Mouse (Mus musculus) ES-Bruce4 (cell line): ENCODE measurements at regions not wholly inside any gene's neighbourhood (a gene's known extent, or its start where the extent isn't known, plus 50 kb on each side); places are given as distances from the start of the nearest gene placed in this dataset.

Source experiments
- H3K27ac ChIP-seq: 2 replicates; pipeline ENCODE4 v1.5.1; 2012; ENCODE audit warnings: low read length, inconsistent platforms; ENCODE audit not compliant: insufficient read depth
- H3K27me3 ChIP-seq: 2 replicates; pipeline ENCODE4 v1.6.1; 2012; ENCODE audit warnings: mild to moderate bottlenecking, low read length, inconsistent platforms; ENCODE audit not compliant: control insufficient read depth, poor library complexity, insufficient read depth, severe bottlenecking
- H3K36me3 ChIP-seq: 2 replicates; pipeline ENCODE4 v1.6.1; 2012; ENCODE audit warnings: inconsistent platforms, mild to moderate bottlenecking, low read length, moderate library complexity; ENCODE audit not compliant: control insufficient read depth, poor library complexity, insufficient read depth, severe bottlenecking
- H3K4me1 ChIP-seq: one replicate; pipeline ENCODE4 v1.8.1; 2011; ENCODE audit warnings: low read length; ENCODE audit not compliant: control insufficient read depth, insufficient read depth
- H3K4me3 ChIP-seq: 2 replicates; pipeline ENCODE4 v1.5.1; 2011; ENCODE audit warnings: low read depth, mild to moderate bottlenecking, low read length
- H3K9ac ChIP-seq: 2 replicates; pipeline ENCODE4 v1.6.1; 2012; ENCODE audit warnings: low read depth, mild to moderate bottlenecking, inconsistent platforms; ENCODE audit not compliant: poor library complexity, severe bottlenecking
- H3K9me3 ChIP-seq: replicated peaks from 2 replicates; pipeline ENCODE4 v1.6.1; 2012; ENCODE audit warnings: mild to moderate bottlenecking, low read length, inconsistent platforms; ENCODE audit not compliant: control insufficient read depth, poor library complexity, insufficient read depth, severe bottlenecking
- CTCF ChIP-seq: IDR thresholded peaks from one replicate; pipeline ENCODE4 v1.8.1; 2011; ENCODE audit warnings: low read depth, low read length
- EP300 ChIP-seq: IDR thresholded peaks from 2 replicates; pipeline ENCODE4 v1.6.1; 2011; ENCODE audit warnings: low read depth, low read length; ENCODE audit not compliant: insufficient read depth
- POLR2A ChIP-seq: IDR thresholded peaks from one replicate; pipeline ENCODE4 v1.8.1; 2011; ENCODE audit warnings: low read length; ENCODE audit not compliant: insufficient read depth

DNA sequence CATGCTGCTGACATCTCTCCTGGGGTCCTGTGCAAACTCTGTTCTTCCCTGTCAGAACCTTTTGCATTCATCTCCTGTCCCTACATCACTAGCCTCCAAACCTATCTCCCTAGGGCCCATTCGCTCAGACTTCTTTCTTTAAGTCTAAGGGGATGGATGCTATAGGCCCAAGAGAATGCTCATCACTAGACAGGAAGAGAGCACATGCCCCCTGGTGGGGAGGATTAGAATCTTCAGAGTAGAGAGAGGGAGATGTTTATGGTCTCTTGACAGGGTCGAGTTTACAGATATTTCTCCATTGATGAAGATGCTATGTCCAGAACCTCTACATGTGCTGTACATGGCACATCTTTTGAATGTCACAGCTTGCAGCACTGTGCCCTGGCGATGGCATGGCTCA, 94.9 kb upstream of the St8sia2 start:
- Histone ChIP-seq H3K4me3 (no peak overlapping the region), H3K4me1 (no peaks in the 10 kb centered on the region), H3K9me3 (no peaks in the 10 kb centered on the region; the same call in 1 of the 2 replicates), H3K27ac (no peak overlapping the region), H3K27me3 (no peaks in the 10 kb centered on the region), H3K36me3 (no peaks in the 10 kb centered on the region), H3K9ac (no peak overlapping the region)
- TF ChIP-seq EP300 (no peak), CTCF (no peak), POLR2A (no peak)

DNA sequence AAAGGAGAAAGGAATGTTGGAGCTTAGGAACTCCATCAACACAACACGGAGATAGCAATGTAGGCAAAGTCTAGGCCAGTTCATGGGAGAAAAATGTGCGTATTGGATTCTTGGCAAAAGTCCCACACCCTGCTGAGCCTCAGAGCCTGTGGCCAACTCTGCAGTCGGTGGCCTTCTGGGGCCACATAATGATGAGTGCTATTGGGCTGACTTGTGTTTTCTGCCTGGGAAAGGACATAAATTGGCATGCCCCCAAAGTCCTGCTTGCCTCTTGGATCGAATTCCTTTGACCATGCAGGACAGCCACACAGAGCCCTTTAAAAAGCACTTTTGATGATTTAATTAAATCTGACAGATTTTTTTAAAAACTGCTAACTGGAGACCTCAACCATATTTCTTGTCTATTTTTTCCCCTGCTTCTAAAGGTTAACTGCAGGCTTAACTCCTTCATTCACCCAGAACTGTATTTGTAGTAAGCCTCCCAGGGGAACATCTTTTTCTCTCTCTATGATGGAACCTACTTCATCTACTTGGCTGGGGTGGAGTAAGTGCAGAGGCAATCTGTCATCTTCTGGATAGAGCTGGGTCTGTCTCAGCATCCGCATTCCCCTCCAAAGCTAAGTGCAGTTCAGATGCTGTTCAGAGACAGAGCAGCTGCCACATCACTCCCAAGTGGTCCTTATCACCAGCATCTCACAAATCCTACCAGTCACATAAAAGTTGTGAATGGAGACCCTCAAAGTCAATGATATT, 93.9 kb upstream of the St8sia2 start:
- H3K9me3 ChIP-seq, result no peaks in the 10 kb centered on the region; the same call in 1 of the 2 replicates
- no peak for TF ChIP-seq POLR2A
- no peak for TF ChIP-seq CTCF
- no peaks in the 10 kb centered on the region for H3K36me3 ChIP-seq
- H3K27me3 ChIP-seq, result no peaks in the 10 kb centered on the region
- no peak overlapping the region for H3K27ac ChIP-seq
- no peak overlapping the region for H3K4me3 ChIP-seq
- H3K4me1 ChIP-seq, result no peaks in the 10 kb centered on the region
- H3K9ac ChIP-seq, result no peak overlapping the region

- no peak overlapping the region for H3K9ac ChIP-seq
- no peaks in the 10 kb centered on the region for H3K4me1 ChIP-seq
- no peak overlapping the region for H3K4me3 ChIP-seq
- no peaks in the 10 kb centered on the region for H3K27me3 ChIP-seq
- H3K9me3 ChIP-seq, result peaks cover 3% of the 10 kb centered on the region; the same call in 1 of the 2 replicates
- H3K36me3 ChIP-seq, result no peaks in the 10 kb centered on the region
- H3K27ac ChIP-seq, result no peak overlapping the region
- no peak for TF ChIP-seq CTCF
- TF ChIP-seq POLR2A, result no peak
- TF ChIP-seq EP300, result no peak
Measured at GRCm38 (mm10) chr7:74091402-74092025, 78.0 kb upstream of the St8sia2 start.

DNA sequence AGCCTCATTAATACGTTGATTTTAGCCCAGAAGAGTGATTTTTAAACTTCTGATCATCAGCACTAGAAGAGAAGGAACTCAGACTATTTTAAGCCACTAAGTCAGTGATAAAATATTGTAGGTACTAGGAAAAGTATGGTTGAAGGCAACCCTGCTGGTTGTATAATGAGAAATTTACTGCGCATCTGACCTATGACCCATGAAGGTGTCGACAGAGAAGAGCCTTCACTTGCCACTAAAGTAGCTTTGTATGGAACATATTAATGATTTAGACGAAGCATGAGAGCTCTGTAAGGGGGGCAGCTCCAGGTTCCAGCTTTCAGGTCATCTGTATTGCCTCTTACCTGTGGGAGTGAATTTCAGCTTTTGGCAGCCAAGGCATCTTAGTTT, 67.4 kb upstream of the St8sia2 start:
- no peak overlapping the region for H3K27ac ChIP-seq
- no peaks in the 10 kb centered on the region for H3K4me1 ChIP-seq
- H3K27me3 ChIP-seq, result no peaks in the 10 kb centered on the region
- H3K36me3 ChIP-seq, result no peaks in the 10 kb centered on the region
- no peak overlapping the region for H3K9ac ChIP-seq
- no peaks in the 10 kb centered on the region for H3K9me3 ChIP-seq
- TF ChIP-seq CTCF (no peak), POLR2A (no peak), EP300 (no peak)
- no peak overlapping the region for H3K4me3 ChIP-seq

DNA sequence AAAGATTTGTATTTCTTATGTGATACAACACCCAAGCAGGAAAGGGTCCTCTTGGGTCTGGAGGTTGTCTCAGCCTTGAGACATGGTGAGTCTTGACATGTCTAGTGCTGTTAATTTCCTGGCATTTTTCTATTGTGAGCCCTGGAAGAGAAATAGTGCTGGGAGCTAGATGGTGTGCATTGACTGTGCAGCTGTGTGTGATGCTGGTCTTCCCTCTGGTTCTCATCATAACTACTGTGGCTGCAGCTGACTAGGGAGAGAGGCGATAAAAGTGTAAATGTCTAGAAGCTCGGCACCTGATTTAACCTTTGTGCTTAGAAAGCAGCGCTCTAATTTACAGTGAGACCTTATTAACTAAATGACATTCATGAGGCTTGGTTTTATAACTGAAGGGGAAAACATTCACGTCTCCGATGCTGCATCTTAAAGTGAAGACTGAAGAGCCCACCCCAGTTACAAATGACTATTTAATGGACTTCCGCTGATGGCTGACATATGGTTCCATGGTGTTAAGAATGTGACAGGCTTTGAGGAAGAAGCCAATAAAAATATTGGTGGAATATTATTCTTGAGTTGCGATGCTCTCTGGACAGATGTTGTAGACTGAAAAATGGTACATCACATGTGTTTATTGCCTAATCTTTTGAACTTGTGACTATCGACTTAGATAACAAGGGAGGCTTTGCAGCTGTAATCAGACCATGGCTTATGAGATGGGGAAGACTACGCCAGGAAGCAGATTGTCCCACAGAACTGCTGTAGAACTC, 66.8 kb upstream of the St8sia2 start:
- TF ChIP-seq EP300 (no peak), POLR2A (no peak), CTCF (no peak)
- no peak overlapping the region for H3K4me3 ChIP-seq
- H3K9me3 ChIP-seq, result no peaks in the 10 kb centered on the region
- H3K4me1 ChIP-seq, result no peaks in the 10 kb centered on the region
- no peaks in the 10 kb centered on the region for H3K36me3 ChIP-seq
- no peaks in the 10 kb centered on the region for H3K27me3 ChIP-seq
- H3K27ac ChIP-seq, result no peak overlapping the region
- no peak overlapping the region for H3K9ac ChIP-seq
